Mouse (Mus musculus) v-Abl transformed pro-B cells (cell line): Measurements from ENCODE around the gene Vmn1r33.
"Not testable (repeated sequence)": the region's sequence is repeated elsewhere in the genome, so short reads cannot be mapped to it uniquely, and the experiment has no call there.

Experiments
- in situ Hi-C, 2 experiments: fragments of 400-800 bp; cut with MboI; formaldehyde crosslinking; loops; one replicate each; pipeline ENCODE4 v1.15.1; 2025; ENCODE audit not compliant: unreplicated experiment in 2 of 2

The Vmn1r33 gene

DNA sequence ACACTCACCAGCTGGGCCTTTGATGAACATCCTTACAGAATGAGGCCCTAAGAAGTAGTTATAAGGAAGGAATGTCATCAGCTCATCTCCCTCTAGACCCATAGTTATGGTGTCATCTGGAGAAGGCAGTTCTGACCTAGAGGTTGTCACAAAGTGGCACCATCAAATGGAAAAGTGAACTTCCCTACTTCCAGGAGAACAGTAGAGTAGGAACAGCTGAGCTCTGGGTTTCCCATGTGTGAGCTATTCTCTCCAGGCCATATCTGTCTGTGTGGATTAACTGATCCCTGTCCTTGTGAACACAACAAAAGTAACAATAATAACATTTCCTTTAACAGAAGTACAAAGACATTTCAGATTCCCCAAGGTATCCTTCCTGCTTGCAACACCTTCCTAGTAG is at the start of gene Vmn1r33:
TSS of gene Vmn1r33 (minus strand) at position 101 of the 400 bp plus-strand sequence.
- in situ Hi-C loops, result not testable (repeated sequence)

DNA sequence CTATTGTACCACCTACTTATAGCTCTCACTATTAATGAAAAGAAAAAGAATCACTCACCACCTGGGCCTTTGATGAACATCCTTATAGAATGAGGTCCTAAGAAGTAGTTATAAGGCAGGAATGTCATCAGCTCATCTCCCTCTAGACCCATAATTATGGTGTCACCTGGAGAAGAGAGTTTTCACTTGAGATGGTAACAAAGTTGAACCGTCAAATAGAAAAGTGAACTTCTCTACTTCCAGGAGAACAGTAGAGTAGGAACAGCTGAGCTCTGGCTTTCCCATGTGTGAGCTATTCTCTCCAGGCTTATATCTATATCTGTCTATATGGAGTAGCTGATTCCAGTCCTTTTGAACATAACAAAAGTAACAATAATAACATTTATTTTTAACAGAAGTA is 25.7 kb upstream of the Vmn1r33 start, which contains the start of gene Vmn1r34:
TSS of gene Vmn1r34 (minus strand) at position 101 of the 400 bp plus-strand sequence.
- in situ Hi-C loops, result no loop called here

DNA sequence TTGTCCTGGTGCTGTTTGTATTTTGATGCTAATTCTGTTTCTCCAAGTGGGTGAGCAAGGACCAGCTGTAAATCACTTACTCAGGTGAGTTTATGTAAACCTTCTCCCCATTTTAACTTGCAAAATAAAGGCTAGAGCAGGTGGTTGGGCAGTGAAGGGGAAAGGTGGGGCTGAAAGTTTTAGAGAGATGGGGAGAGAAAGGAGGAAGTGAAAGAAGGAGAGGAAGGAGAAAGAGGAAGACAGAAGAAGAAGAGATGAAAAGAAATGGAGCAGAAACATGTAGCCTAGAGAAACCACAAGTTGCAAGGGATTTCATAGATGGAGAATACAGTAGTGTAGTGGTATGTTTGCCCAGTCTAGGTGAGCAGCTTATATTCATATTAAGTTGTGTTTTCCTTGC is 22.3 kb downstream of the Vmn1r33 start:
- in situ Hi-C loops, result no loop called here
